8 mouse cellular contexts compared by ENCODE assay signal in genomic region chr2:132384511-132385193, GRCm38 (mm10). TPM values are rescaled to one million over a fixed set of nuclear protein-coding genes. Genes with fewer than 3 reads are reported as not detected.
A peak's percentile ranks its signal among the peaks of the same experiment; 100 is the strongest.
DNase-seq lines count a peak whose midpoint lies in the region; ATAC-seq lines count a peak whose summit lies in the region.

No protein-coding gene starts in this region.

- peaks cover 4% of the 10 kb centered on the region; the same call in 1 of the 2 replicates for H3K9me3 ChIP-seq in megakaryocyte, embryonic 14.5 days
- no peaks in the 10 kb centered on the region for H3K9me3 ChIP-seq in hindbrain, embryonic 12.5 days (replicated peaks)
- no peaks in the 10 kb centered on the region for H3K9me3 ChIP-seq in midbrain, embryonic 14.5 days (ENCODE audit: control insufficient read depth, low read length)

- DNase-seq in adrenal gland, adult (ENCODE audit: inconsistent age in 2 of 2, low spot score in 1 of 2) = peak; percentile 6 to 35
- DNase-seq in adrenal gland, adult 18-20 months (ENCODE audit: low spot score in 2 of 2) = no peak
- DNase-seq in midbrain, embryonic 14.5 days = peak; percentile 56
- DNase-seq in ovary, postnatal 36 days (ENCODE audit: low spot score) = no peak
- no peak for DNase-seq in spleen, postnatal 4 days (ENCODE audit: low spot score in 2 of 2)

- under 1% methylated on average over 31 of the region's 31 CpGs for WGBS in hindbrain, embryonic 12.5 days
- WGBS in midbrain, embryonic 14.5 days = under 1% methylated on average over 31 of the region's 31 CpGs

- H3K36me3 ChIP-seq in megakaryocyte, embryonic 14.5 days (replicated peaks; ENCODE audit: low read length) = no peaks in the 10 kb centered on the region
- no peaks in the 10 kb centered on the region for H3K36me3 ChIP-seq in hindbrain, embryonic 12.5 days
- no peaks in the 10 kb centered on the region for H3K36me3 ChIP-seq in midbrain, embryonic 14.5 days (ENCODE audit: control insufficient read depth, insufficient read depth, low read length)

- no peak overlapping the region for H3K27ac ChIP-seq in hindbrain, embryonic 12.5 days
- H3K27ac ChIP-seq in midbrain, embryonic 14.5 days (replicated peaks; ENCODE audit: low read depth, low read length) = no peak overlapping the region

- H3K4me2 ChIP-seq in hindbrain, embryonic 12.5 days (replicated peaks) = peak overlapping the region; percentile 97
- H3K4me2 ChIP-seq in midbrain, embryonic 14.5 days (ENCODE audit: low read length) = peak overlapping the region; percentile 95

- no peak for ATAC-seq in megakaryocyte, adult 5-6 weeks (ENCODE audit: poor library complexity, severe bottlenecking)
- ATAC-seq in hindbrain, embryonic 12.5 days (ENCODE audit: low FRiP score) = peak; percentile 57
- peak; percentile 59; the same call in 1 of the 2 replicates for ATAC-seq in midbrain, embryonic 14.5 days (ENCODE audit: low FRiP score, low TSS enrichment)

- peak overlapping the region; percentile 62 for H3K9ac ChIP-seq in hindbrain, embryonic 12.5 days
- H3K9ac ChIP-seq in midbrain, embryonic 14.5 days (replicated peaks; ENCODE audit: low read length) = peak overlapping the region; percentile 51

- H3K4me3 ChIP-seq in megakaryocyte, embryonic 14.5 days (replicated peaks) = peak overlapping the region; percentile 83
- H3K4me3 ChIP-seq in hindbrain, embryonic 12.5 days = peak overlapping the region; percentile 53
- H3K4me3 ChIP-seq in midbrain, embryonic 14.5 days (replicated peaks; ENCODE audit: low read depth, low read length) = peak overlapping the region; percentile 52

- H3K4me1 ChIP-seq in megakaryocyte, embryonic 14.5 days = peaks cover 13% of the 10 kb centered on the region
- peaks cover 10% of the 10 kb centered on the region for H3K4me1 ChIP-seq in hindbrain, embryonic 12.5 days
- H3K4me1 ChIP-seq in midbrain, embryonic 14.5 days (ENCODE audit: control insufficient read depth, insufficient read depth, low read length) = peaks cover 8% of the 10 kb centered on the region; the same call in 1 of the 2 replicates

- peaks cover 80% of the 10 kb centered on the region for H3K27me3 ChIP-seq in megakaryocyte, embryonic 14.5 days (replicated peaks)
- H3K27me3 ChIP-seq in hindbrain, embryonic 12.5 days = peaks cover 37% of the 10 kb centered on the region
- H3K27me3 ChIP-seq in midbrain, embryonic 14.5 days (ENCODE audit: control insufficient read depth, insufficient read depth, low read length) = peaks cover 18% of the 10 kb centered on the region; the same call in 1 of the 2 replicates

RNA-seq across cellular contexts. Expression of gene Prokr2, which starts 0.6 kb away (rescaled TPM):
- total RNA-seq in adrenal gland, adult 18-20 months (2021) = not detected
- 0.10 TPM in 1 of 2 replicates, not detected in the other for polyA plus RNA-seq in megakaryocyte, embryonic 14.5 days (2012; ENCODE audit: insufficient read depth, low replicate concordance)
- not detected in 2 replicates for total RNA-seq in megakaryocyte, adult 5-6 weeks (2015)
- not detected in 2 replicates for total RNA-seq in megakaryocyte, adult 5-6 weeks (2017)
- polyA plus RNA-seq in hindbrain, embryonic 12.5 days (2016; fragmentation: Nextera tagmentation; extraction: Ambion mirVana) = 1.1 and 1.4 TPM in 2 replicates
- polyA plus RNA-seq in midbrain, embryonic 14.5 days (2014; fragmentation: Nextera tagmentation; extraction: Ambion mirVana) = 2.9 and 5.2 TPM in 2 replicates

Comparison
In these comparisons a context has a peak if more than half of its experiments do, and no peak if none do; other contexts are left out.
1. DNase-seq: peak in adrenal gland, adult (2 of 2) and midbrain, embryonic 14.5 days (single experiment); none in adrenal gland, adult 18-20 months (0 of 2), ovary, postnatal 36 days (single experiment) and spleen, postnatal 4 days (0 of 2).
2. Peak in every context shown above with its lines, with median percentiles within 50 percentile points of each other: H3K4me3 ChIP-seq.